In the genomic region with DNA sequence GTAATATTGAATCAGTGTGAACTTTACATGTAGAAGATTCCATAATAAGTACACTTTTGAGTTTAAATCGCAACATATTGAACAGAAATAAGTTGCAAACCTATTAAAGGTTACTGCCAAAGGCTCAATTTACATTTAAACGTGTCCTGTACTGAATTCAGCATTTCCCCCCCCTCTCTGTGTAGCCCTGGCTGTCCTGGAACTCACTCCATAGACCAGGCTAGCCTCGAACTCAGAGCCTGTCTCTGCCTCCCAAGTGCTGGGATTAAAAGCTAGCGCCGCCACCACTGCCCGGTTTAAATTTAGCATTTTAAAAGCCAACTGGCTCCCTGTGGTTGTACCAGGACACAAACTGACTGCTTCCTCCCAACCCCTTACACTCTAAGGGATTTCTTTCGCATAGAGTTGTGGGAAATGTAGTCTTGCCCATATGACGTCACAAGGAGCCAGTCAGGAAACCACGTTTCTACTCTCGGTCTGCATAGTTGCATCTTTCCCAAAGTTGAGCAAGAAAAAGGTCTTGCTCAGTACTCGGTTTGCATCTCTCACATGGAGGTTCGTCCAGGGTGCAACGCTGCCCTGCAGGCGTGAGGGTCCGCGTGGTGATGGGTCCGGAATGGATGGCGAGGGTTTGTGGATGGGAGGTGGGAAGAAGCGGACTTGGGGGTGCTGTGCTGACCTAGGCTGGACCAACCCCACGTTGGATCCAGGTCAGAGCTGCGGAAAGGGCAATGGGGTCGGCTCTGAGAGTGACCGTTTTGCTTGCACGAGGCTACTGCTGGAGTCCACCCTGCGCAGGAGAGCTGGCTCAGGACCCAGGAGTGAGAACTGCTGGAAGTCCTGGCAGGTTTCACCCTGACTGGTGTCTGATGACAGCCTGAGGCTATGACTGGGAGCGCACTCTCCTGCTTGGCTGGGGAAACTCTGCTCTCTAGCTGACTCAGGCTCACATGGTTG, we compare ENCODE assay signal across 8 mouse cellular contexts. TPM values are rescaled to one million over a fixed set of nuclear protein-coding genes. Genes with fewer than 3 reads are reported as not detected.
DNase-seq lines count a peak whose midpoint lies in the region; ATAC-seq and TF ChIP-seq lines count a peak whose summit lies in the region.

A gene (plus strand): TSS at position 429 of the 957 bp plus-strand sequence.

- no peaks in the 10 kb centered on the region for H3K36me3 ChIP-seq in forebrain, embryonic 12.5 days (replicated peaks)
- no peaks in the 10 kb centered on the region for H3K36me3 ChIP-seq in heart, postnatal 0 days (replicated peaks; ENCODE audit: control insufficient read depth, insufficient read depth, low read length)
- no peaks in the 10 kb centered on the region for H3K36me3 ChIP-seq in liver, embryonic 14.5 days (replicated peaks; ENCODE audit: control insufficient read depth, insufficient read depth, low read depth)
- H3K36me3 ChIP-seq in stomach, embryonic 16.5 days (ENCODE audit: control insufficient read depth, insufficient read depth, low read length), result no peaks in the 10 kb centered on the region

- H3K4me1 ChIP-seq in forebrain, embryonic 12.5 days, result peaks cover 5% of the 10 kb centered on the region
- peaks cover 7% of the 10 kb centered on the region; the same call in 1 of the 2 replicates for H3K4me1 ChIP-seq in heart, postnatal 0 days (ENCODE audit: control insufficient read depth, insufficient read depth)
- no peaks in the 10 kb centered on the region for H3K4me1 ChIP-seq in liver, embryonic 14.5 days (replicated peaks; ENCODE audit: control insufficient read depth in 2 of 2, insufficient read depth in 2 of 2, low read length in 1 of 2)
- 0 out of 2 replicates have a peak, but pooled peaks cover 5% of the 10 kb centered on the region for H3K4me1 ChIP-seq in stomach, embryonic 16.5 days (ENCODE audit: control insufficient read depth, insufficient read depth, low read length)

- no peak for TF ChIP-seq CTCF in heart, postnatal 0 days (IDR thresholded peaks at IDR 0.05; ENCODE audit: low read depth)
- TF ChIP-seq CTCF in liver, embryonic 14.5 days (IDR thresholded peaks at IDR 0.05; ENCODE audit: low read depth), result no peak; the same call in 1 of the 2 replicates

- no peak for TF ChIP-seq EP300 in heart, postnatal 0 days (IDR thresholded peaks at IDR 0.05; ENCODE audit: low read depth)
- no peak for TF ChIP-seq EP300 in liver, embryonic 14.5 days (IDR thresholded peaks at IDR 0.05; ENCODE audit: low read depth)

- peak; percentile 96 for ATAC-seq in forebrain, embryonic 12.5 days (ENCODE audit: low FRiP score)
- peak; percentile 92 for ATAC-seq in heart, postnatal 0 days (ENCODE audit: insufficient read depth, low read depth)
- ATAC-seq in liver, embryonic 14.5 days (ENCODE audit: insufficient read depth), result peak; percentile 90
- ATAC-seq in stomach, embryonic 16.5 days (ENCODE audit: insufficient read depth, low FRiP score), result peak; percentile 94

- DNase-seq in CD8-positive naive resting alpha-beta T cell, adult 2 months (ENCODE audit: low read depth in 2 of 2, low spot score in 2 of 2), result peak; percentile 23 to 49
- DNase-seq in c-Kit-positive CD71-negative TER-119-negative erythroid progenitor cells, embryonic 14.5 days (ENCODE audit: low read depth), result peak; percentile 62
- peak; percentile 85 for DNase-seq in heart, postnatal 0 days (ENCODE audit: low spot score)
- peak; percentile 72 to 87 for DNase-seq in kidney, postnatal 36 days
- peak; percentile 44 to 61 (median 52) for DNase-seq in liver, embryonic 14.5 days (ENCODE audit: low read depth in 3 of 3, low spot score in 3 of 3)
- DNase-seq in neural tube, embryonic 10.5 days (ENCODE audit: extremely low spot score, low spot score), result peak; percentile 73

- H3K9me3 ChIP-seq in forebrain, embryonic 12.5 days, result 0 out of 2 replicates have a peak, but pooled peaks cover 2% of the 10 kb centered on the region
- H3K9me3 ChIP-seq in heart, postnatal 0 days (replicated peaks; ENCODE audit: control insufficient read depth, low read length), result no peaks in the 10 kb centered on the region
- no peaks in the 10 kb centered on the region for H3K9me3 ChIP-seq in liver, embryonic 14.5 days (ENCODE audit: control insufficient read depth, low read length)
- 0 out of 2 replicates have a peak, but pooled peaks cover 6% of the 10 kb centered on the region for H3K9me3 ChIP-seq in stomach, embryonic 16.5 days (replicated peaks; ENCODE audit: control insufficient read depth, low read length)

- peak within 1 kb of the TSS; percentile 83 for H3K4me2 ChIP-seq in forebrain, embryonic 12.5 days
- peak within 1 kb of the TSS; percentile 97 for H3K4me2 ChIP-seq in heart, postnatal 0 days (ENCODE audit: low read depth, low read length)
- H3K4me2 ChIP-seq in liver, embryonic 14.5 days (ENCODE audit: low read depth), result peak within 1 kb of the TSS; percentile 78
- H3K4me2 ChIP-seq in stomach, embryonic 16.5 days (ENCODE audit: low read depth, low read length), result peak within 1 kb of the TSS; percentile 77

- H3K27me3 ChIP-seq in forebrain, embryonic 12.5 days, result 0 out of 2 replicates have a peak, but pooled peaks cover 3% of the 10 kb centered on the region
- no peaks in the 10 kb centered on the region for H3K27me3 ChIP-seq in heart, postnatal 0 days (ENCODE audit: control insufficient read depth, insufficient read depth, low read length)
- H3K27me3 ChIP-seq in liver, embryonic 14.5 days (ENCODE audit: control insufficient read depth, insufficient read depth, low read length), result no peaks in the 10 kb centered on the region
- H3K27me3 ChIP-seq in stomach, embryonic 16.5 days (ENCODE audit: control insufficient read depth, insufficient read depth, low read length), result no peaks in the 10 kb centered on the region

- no peak within 1 kb of the TSS for H3K27ac ChIP-seq in forebrain, embryonic 12.5 days
- H3K27ac ChIP-seq in heart, postnatal 0 days (ENCODE audit: low read depth), result peak within 1 kb of the TSS; percentile 48
- H3K27ac ChIP-seq in liver, embryonic 14.5 days, result no peak within 1 kb of the TSS
- peak within 1 kb of the TSS; percentile 32; the same call in 1 of the 2 replicates for H3K27ac ChIP-seq in stomach, embryonic 16.5 days (ENCODE audit: low read length)

- WGBS in forebrain, embryonic 12.5 days, result 10% methylated on average over 26 of the region's 26 CpGs
- WGBS in heart, postnatal 0 days, result 7% methylated on average over 26 of the region's 26 CpGs
- 5% methylated on average over 26 of the region's 26 CpGs for WGBS in liver, embryonic 14.5 days (ENCODE audit: insufficient replicate concordance)
- 7% methylated on average over 26 of the region's 26 CpGs for WGBS in stomach, embryonic 16.5 days

- H3K4me3 ChIP-seq in forebrain, embryonic 12.5 days (replicated peaks), result peak within 1 kb of the TSS; percentile 67
- H3K4me3 ChIP-seq in heart, postnatal 0 days (ENCODE audit: low read depth, low read length), result peak within 1 kb of the TSS; percentile 74
- H3K4me3 ChIP-seq in liver, embryonic 14.5 days (ENCODE audit: insufficient read depth in 1 of 2, low read depth in 2 of 2, low read length in 2 of 2), result peak within 1 kb of the TSS; percentile 68 to 87
- peak within 1 kb of the TSS; percentile 63 for H3K4me3 ChIP-seq in stomach, embryonic 16.5 days (replicated peaks; ENCODE audit: low read length)

- peak within 1 kb of the TSS; percentile 68 for H3K9ac ChIP-seq in forebrain, embryonic 12.5 days
- peak within 1 kb of the TSS; percentile 65 for H3K9ac ChIP-seq in heart, postnatal 0 days (replicated peaks; ENCODE audit: low read depth, low read length)
- peak within 1 kb of the TSS; percentile 65 for H3K9ac ChIP-seq in liver, embryonic 14.5 days (replicated peaks)
- H3K9ac ChIP-seq in stomach, embryonic 16.5 days (ENCODE audit: low read length), result peak within 1 kb of the TSS; percentile 78

RNA-seq across cellular contexts. Expression of the gene that starts here (rescaled TPM):
- polyA plus RNA-seq in forebrain, embryonic 12.5 days (2016; fragmentation: Nextera tagmentation; extraction: Ambion mirVana), result 3.3 TPM in 2 replicates
- not detected in 2 replicates for total RNA-seq in heart, postnatal 0 days (2014; rRNA removed; ENCODE audit: low replicate concordance)
- polyA plus RNA-seq in heart, postnatal 0 days (2015; fragmentation: Nextera tagmentation; extraction: Ambion mirVana), result 0.25 and 0.33 TPM in 2 replicates
- polyA plus RNA-seq in liver, embryonic 14.5 days (2012; rRNA removed), result 0.67 and 0.79 TPM in 2 replicates
- polyA plus RNA-seq in liver, embryonic 14.5 days (2014; fragmentation: Nextera tagmentation; extraction: Ambion mirVana), result 0.72 and 0.76 TPM in 2 replicates
- 2.7 TPM in 2 replicates for polyA plus RNA-seq in stomach, embryonic 16.5 days (2015; fragmentation: Nextera tagmentation; extraction: Ambion mirVana)

Comparison
In these comparisons a context has a peak if more than half of its experiments do, and no peak if none do; other contexts are left out.
1. Peak in DNase-seq, ATAC-seq, H3K4me3 ChIP-seq, H3K27ac ChIP-seq, H3K9ac ChIP-seq and H3K4me2 ChIP-seq in heart, postnatal 0 days; RNA of the gene not detected or under 1 TPM.
2. Peak in DNase-seq, ATAC-seq, H3K4me3 ChIP-seq, H3K9ac ChIP-seq and H3K4me2 ChIP-seq in liver, embryonic 14.5 days; RNA of the gene not detected or under 1 TPM.